Mouse (Mus musculus) bone marrow, adult 2 months (tissue): ENCODE data around the gene Doxl2.

ENCODE experiments used
- CTCF ChIP-seq: fragments of 200-500 bp; IDR thresholded peaks from 2 replicates; pipeline ENCODE4 v1.5.1; 2011; ENCODE audit warnings: low read length, control low read depth; ENCODE audit not compliant: control insufficient read depth, insufficient read depth
- POLR2A ChIP-seq: fragments of 200-500 bp; IDR thresholded peaks from 2 replicates; pipeline ENCODE4 v1.6.1; 2011; ENCODE audit warnings: low read depth, mild to moderate bottlenecking, control low read depth, low read length, borderline replicate concordance; ENCODE audit not compliant: control insufficient read depth

GRCm38 (mm10) chr6:49022384-49022783 is 47.6 kb downstream of the Doxl2 start:
- no peak for TF ChIP-seq CTCF
- TF ChIP-seq POLR2A: no peak
